Mouse (Mus musculus) erythroblast, embryonic 14.5 days (primary cell): ENCODE measurements around the gene Clec1b. TPM values are rescaled to one million over a fixed set of nuclear protein-coding genes. Genes with fewer than 3 reads are reported as not detected.

Source experiments
- H3K27me3 ChIP-seq: 2 replicates; pipeline ENCODE4 v1.6.1; 2012; ENCODE audit warnings: inconsistent platforms; ENCODE audit not compliant: control insufficient read depth
- H3K36me3 ChIP-seq: 2 replicates; pipeline ENCODE4 v1.6.1; 2012; ENCODE audit warnings: mild to moderate bottlenecking, inconsistent platforms; ENCODE audit not compliant: control insufficient read depth
- H3K4me1 ChIP-seq: 2 replicates; pipeline ENCODE4 v1.6.1; 2012; ENCODE audit warnings: inconsistent platforms; ENCODE audit not compliant: control insufficient read depth
- H3K4me3 ChIP-seq: replicated peaks from 2 replicates; pipeline ENCODE3; 2012; ENCODE audit warnings: moderate library complexity, mild to moderate bottlenecking, inconsistent platforms
- H3K9me3 ChIP-seq: 2 replicates; pipeline ENCODE4 v1.6.1; 2012; ENCODE audit warnings: low read length, inconsistent platforms, mixed read lengths; ENCODE audit not compliant: control insufficient read depth
- GATA1 ChIP-seq: IDR thresholded peaks from 2 replicates; pipeline ENCODE4 v1.6.1; 2012; ENCODE audit warnings: low read length, inconsistent platforms, mixed read lengths
- TAL1 ChIP-seq: IDR thresholded peaks from 3 replicates; pipeline ENCODE4 v1.6.1; 2012; ENCODE audit warnings: low read length, inconsistent platforms, mixed read lengths
- polyA plus RNA-seq: library from polyadenylated mRNA; stranded (reverse); fragments of >175 nt; gene quantifications from 2 replicates; pipeline ENCODE4 v1.2.3, GENCODE M21; 2012

Clec1b gene
- polyA plus RNA-seq, 1 experiment: not detected

DNA sequence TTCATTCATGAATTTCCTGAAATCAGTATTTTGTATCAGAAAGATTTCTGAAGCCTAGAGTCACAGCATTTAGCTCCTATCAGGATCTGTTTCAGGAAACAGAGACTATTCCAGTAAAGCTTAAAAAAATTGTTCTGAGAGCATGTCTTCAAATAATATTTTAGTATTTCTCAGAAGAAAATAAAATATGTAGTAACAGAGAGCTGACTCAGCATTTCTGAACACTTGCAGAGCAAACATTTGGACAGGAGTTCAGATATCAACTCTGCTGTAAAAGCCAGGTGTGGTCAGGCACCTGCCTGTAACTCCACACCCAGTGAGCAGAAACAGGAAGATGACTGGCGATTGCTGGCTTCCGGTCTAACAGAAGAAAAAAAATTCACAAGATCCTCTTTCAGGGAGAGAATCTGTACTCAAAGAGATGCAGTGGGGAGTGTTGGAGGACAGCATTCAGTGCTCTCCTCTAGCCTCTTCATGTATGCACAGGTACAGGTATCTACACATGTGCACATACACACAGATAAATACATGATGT lies 22.1 kb upstream of the Clec1b start:
- no peaks in the 10 kb centered on the region for H3K4me1 ChIP-seq
- H3K4me3 ChIP-seq: no peak overlapping the region
- TF ChIP-seq TAL1 (no peak), GATA1 (no peak)
- no peaks in the 10 kb centered on the region for H3K9me3 ChIP-seq
- no peaks in the 10 kb centered on the region for H3K36me3 ChIP-seq
- H3K27me3 ChIP-seq: no peaks in the 10 kb centered on the region

DNA sequence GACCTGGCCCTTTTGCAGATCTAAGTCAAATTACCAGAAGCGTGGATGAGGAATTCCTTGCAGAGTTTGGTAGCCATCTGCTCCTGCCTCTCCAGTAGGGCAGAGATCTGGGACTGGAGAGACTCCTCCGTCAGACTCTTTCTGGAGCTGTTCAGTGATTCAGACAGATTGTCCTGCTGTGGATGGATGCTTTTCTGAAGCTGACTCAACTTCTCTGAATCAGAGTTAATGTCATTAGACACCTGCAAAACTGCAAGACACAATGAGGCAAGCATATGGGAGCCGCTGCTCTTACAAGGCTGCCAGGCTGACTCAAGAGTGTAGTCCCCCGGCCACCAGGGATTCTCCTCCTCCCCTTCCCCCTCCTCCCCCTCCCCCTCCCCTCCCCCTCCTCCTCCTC lies 16.6 kb upstream of the Clec1b start:
- Histone ChIP-seq H3K4me3 (no peak overlapping the region), H3K36me3 (no peaks in the 10 kb centered on the region)

DNA sequence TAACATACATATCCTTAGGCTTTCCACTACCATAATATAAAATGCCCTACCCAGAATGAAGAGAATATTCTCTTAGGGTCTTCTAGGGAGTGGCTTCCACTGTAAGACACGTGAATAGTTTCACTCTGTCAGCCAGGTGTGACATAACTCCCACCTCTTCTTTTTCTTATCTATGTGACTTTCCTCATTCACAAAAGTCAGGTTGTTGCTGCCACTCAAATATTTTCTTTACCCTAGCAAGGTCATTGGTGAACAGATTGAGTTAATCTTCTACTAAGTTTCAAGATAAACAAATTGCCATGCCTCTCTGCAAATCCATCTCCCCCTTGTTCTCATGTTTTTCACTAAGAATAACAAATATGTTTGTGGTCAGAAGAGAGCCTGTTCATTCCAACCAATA lies 15.4 kb upstream of the Clec1b start:
- no peak overlapping the region for H3K4me3 ChIP-seq
- H3K36me3 ChIP-seq: no peaks in the 10 kb centered on the region
- H3K4me1 ChIP-seq: no peaks in the 10 kb centered on the region
- TF ChIP-seq TAL1 (no peak), GATA1 (no peak)
- no peaks in the 10 kb centered on the region for H3K27me3 ChIP-seq
- H3K9me3 ChIP-seq: no peaks in the 10 kb centered on the region

More for the DNA sequence above, 16.6 kb upstream of the Clec1b start:
- H3K4me1 ChIP-seq: no peaks in the 10 kb centered on the region
- no peaks in the 10 kb centered on the region for H3K27me3 ChIP-seq
- no peaks in the 10 kb centered on the region for H3K9me3 ChIP-seq
- TF ChIP-seq GATA1 (no peak), TAL1 (no peak)

DNA sequence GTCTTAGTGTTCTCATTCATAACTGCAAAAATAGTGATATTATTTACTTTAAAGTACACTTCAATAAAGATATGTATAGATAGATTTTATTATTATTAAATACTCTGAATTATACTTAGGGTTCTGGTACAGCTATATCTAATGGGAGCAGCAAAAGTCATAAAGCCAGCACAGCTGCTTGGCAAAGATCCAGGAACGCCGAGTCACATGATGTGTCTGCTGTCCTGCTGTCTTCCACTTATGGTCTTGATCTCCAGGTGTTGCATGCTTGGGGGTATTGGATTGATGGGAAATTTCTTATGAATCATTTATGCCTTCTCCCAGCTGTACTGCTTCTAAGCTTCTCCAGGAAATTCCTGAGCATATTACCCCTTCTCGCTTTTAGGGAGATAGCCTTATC lies 13.6 kb upstream of the Clec1b start:
- TF ChIP-seq GATA1 (no peak), TAL1 (no peak)
- no peaks in the 10 kb centered on the region for H3K9me3 ChIP-seq
- H3K4me3 ChIP-seq: no peak overlapping the region
- no peaks in the 10 kb centered on the region for H3K36me3 ChIP-seq
- no peaks in the 10 kb centered on the region for H3K27me3 ChIP-seq
- no peaks in the 10 kb centered on the region for H3K4me1 ChIP-seq

DNA sequence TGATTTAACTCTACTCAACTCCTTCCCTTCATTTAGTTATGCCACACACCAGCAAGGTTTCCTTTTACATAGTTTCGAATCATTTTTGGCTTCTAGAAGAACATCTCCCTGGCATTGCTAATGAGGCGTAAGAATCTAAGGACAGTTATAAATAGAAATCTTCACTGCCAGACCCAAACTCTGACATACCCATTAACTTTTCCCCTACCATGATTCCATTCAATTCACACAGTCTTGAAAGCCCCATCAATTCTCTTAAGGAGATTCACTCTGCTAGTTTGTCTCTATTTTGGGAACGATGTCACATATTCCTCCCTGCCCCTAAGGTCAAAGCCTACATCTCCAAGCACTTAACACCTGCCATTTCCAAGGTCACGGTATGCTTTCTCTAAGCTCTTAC lies 12.1 kb upstream of the Clec1b start:
- no peaks in the 10 kb centered on the region for H3K27me3 ChIP-seq
- TF ChIP-seq GATA1 (no peak), TAL1 (no peak)
- H3K4me3 ChIP-seq: no peak overlapping the region
- no peaks in the 10 kb centered on the region for H3K9me3 ChIP-seq
- no peaks in the 10 kb centered on the region for H3K36me3 ChIP-seq
- H3K4me1 ChIP-seq: no peaks in the 10 kb centered on the region

DNA sequence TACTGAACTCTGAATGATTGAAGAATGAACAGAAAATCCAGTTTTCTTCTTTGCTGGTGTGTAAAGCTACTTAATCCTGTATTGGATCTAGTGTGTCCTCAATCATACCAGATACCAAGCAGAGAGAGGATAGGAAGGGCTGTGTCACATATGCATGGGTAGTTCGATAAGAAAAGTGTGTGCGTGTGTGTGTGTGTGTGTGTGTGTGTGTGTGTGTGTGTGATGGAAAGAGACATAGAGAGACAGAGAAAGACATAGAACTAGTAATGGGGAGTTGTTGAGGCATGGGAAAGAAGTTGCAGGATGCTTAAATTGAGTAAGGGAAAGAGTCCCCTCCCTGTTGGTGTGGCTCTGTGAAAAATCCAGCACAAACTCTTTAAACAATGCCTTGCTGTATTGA lies 11.3 kb upstream of the Clec1b start, which contains the start of gene Clec12b:
TSS of gene Clec12b (minus strand) at position 101 of the 400 bp plus-strand sequence.
- no peak for TF ChIP-seq TAL1
- no peak for TF ChIP-seq GATA1
- H3K27me3 ChIP-seq: no peaks in the 10 kb centered on the region
- H3K36me3 ChIP-seq: no peaks in the 10 kb centered on the region
- H3K4me3 ChIP-seq: no peak within 1 kb of the TSS
- no peaks in the 10 kb centered on the region for H3K4me1 ChIP-seq
- no peaks in the 10 kb centered on the region for H3K9me3 ChIP-seq

DNA sequence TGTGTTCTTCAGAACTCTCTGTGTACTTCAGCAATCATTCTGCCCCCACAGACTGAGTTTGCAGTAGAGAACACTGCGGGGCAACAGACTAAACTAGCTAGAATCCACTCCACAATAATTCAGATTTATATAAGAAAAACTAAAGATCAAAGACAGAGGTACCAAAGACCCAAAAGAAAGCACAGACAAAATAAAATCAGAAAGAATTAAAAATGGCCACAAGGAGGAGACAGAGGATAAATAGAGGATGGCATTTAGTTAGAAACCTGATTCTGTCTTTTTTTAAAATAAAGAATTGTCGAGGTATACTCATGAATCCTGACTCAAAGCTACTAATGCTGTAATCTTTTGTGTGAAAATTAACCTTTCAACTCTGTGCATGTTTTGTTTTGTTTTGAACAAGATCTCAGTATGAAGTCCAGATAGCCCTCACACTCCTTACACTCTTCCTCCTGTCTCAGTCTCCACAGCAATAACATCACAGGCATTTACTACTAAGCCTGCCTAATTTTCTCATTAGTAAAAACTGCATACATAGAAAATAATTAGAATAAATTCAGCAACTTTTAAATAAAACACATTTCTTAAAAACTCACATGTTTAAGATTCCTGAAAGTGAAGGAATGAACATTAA lies 3.9 kb upstream of the Clec1b start:
- no peak overlapping the region for H3K4me3 ChIP-seq
- no peak for TF ChIP-seq GATA1
- no peak for TF ChIP-seq TAL1
- H3K36me3 ChIP-seq: no peaks in the 10 kb centered on the region
- no peaks in the 10 kb centered on the region for H3K27me3 ChIP-seq
- no peaks in the 10 kb centered on the region for H3K4me1 ChIP-seq
- no peaks in the 10 kb centered on the region for H3K9me3 ChIP-seq

DNA sequence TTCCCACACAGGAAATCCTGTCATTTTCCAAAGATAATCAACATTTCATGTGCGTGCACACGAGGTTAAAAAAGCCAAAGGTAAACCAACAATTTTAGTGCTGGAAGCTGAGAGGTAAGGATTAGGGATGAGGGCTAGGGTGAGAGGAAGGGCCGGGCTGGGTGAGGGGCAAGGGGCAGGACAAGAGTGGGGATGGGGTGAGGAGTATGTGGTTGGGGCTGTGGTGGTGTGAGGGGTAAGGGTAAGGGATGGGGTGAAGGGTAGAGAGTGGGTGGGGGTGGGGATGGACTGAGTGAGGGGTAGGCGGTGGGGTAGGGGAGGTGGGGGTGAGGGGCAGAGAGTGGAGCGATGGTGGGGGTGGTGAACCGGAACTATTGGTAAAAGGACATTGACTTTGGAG lies 3.4 kb upstream of the Clec1b start:
- H3K36me3 ChIP-seq: no peaks in the 10 kb centered on the region
- TF ChIP-seq TAL1: no peak
- no peak for TF ChIP-seq GATA1
- H3K9me3 ChIP-seq: no peaks in the 10 kb centered on the region
- H3K4me3 ChIP-seq: no peak overlapping the region
- no peaks in the 10 kb centered on the region for H3K27me3 ChIP-seq
- no peaks in the 10 kb centered on the region for H3K4me1 ChIP-seq

DNA sequence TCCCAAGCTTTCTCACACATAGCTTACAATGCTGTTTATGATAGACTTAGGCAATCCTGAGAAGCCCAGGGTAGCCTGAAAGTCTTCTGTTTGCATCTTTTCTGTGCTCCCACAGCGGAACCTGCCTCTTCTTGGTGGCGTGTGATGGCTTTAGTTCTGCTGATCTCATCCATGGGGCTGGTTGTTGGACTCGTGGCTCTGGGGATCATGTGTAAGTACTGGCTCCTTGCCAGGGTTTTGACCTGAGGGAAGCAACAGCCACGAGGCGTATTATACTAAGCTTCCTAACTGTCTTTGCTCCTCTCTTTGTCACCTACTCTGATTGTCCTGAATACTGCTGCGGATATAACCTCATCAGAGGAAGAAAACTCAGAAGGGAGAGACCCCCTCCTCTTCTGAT lies 2.8 kb downstream of the Clec1b start:
- H3K9me3 ChIP-seq: no peaks in the 10 kb centered on the region
- H3K27me3 ChIP-seq: no peaks in the 10 kb centered on the region
- no peaks in the 10 kb centered on the region for H3K36me3 ChIP-seq
- H3K4me3 ChIP-seq: no peak overlapping the region
- no peaks in the 10 kb centered on the region for H3K4me1 ChIP-seq
- TF ChIP-seq TAL1: no peak
- TF ChIP-seq GATA1: no peak

DNA sequence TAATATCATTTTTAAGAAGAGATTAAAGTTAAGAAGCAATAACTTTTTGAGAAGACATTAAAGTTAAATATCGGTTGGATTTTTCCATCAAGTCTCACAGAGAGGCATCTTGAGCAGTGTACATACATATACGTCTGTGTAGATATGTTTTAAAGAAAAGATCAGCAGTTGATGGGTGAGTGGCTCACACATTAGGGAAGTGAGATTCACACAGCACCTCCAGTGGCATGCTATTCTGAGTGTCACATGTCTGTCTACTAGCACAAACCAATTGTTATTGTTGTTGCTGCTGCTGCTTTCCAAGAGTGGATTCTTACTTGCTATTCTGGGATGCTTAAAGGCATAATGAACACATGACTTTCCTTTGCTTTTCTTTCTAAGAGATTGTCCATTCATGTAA lies 5.3 kb downstream of the Clec1b start:
- Histone ChIP-seq H3K27me3 (no peaks in the 10 kb centered on the region), H3K36me3 (no peaks in the 10 kb centered on the region), H3K4me3 (no peak overlapping the region), H3K9me3 (no peaks in the 10 kb centered on the region), H3K4me1 (no peaks in the 10 kb centered on the region)
- TF ChIP-seq TAL1: no peak
- TF ChIP-seq GATA1: no peak
